ENCODE assay signal across 16 mouse cellular contexts in genomic region chr7:49268401-49268921, GRCm38 (mm10).
DNase-seq lines count a peak whose midpoint lies in the region; ATAC-seq and TF ChIP-seq lines count a peak whose summit lies in the region.
"Had no signal": no experiment of that assay in that cellular context is flagged by ENCODE, and none has a peak within 500 bp of the region (broad histone marks: within the 10 kb centered on the region; RNA-seq: fewer than 3 reads in every experiment).

No protein-coding gene starts in this region.

- H3K36me3 ChIP-seq in heart, embryonic 16.5 days (ENCODE audit: control insufficient read depth, insufficient read depth), result no peaks in the 10 kb centered on the region
- no peaks in the 10 kb centered on the region for H3K36me3 ChIP-seq in kidney, adult 2 months (ENCODE audit: control insufficient read depth, insufficient read depth, low read length)

- peak overlapping the region; percentile 19; the same call in 1 of the 2 replicates for H3K4me2 ChIP-seq in heart, embryonic 16.5 days (ENCODE audit: low read depth, low read length)

- no peak for TF ChIP-seq CTCF in cortical plate, adult 2 months (IDR thresholded peaks at IDR 0.05; ENCODE audit: extremely low read depth, insufficient read depth, low read length)
- TF ChIP-seq CTCF in kidney, adult 2 months (conservative IDR thresholded peaks at IDR 0.05; ENCODE audit: insufficient read depth, insufficient read length, low read depth, low read length), result no peak

- peak overlapping the region; percentile 94 for H3K27ac ChIP-seq in heart, embryonic 16.5 days (ENCODE audit: low read length)
- H3K27ac ChIP-seq in cortical plate, adult 2 months (ENCODE audit: insufficient read depth, low read length), result peak overlapping the region; percentile 8
- no peak overlapping the region for H3K27ac ChIP-seq in kidney, adult 2 months (ENCODE audit: insufficient read depth, low read depth, low read length)
- H3K27ac ChIP-seq: hindbrain, postnatal 0 days had no signal

- no peaks in the 10 kb centered on the region for H3K27me3 ChIP-seq in heart, embryonic 16.5 days (ENCODE audit: control insufficient read depth, insufficient read depth, low read length)
- H3K27me3 ChIP-seq in kidney, adult 2 months (replicated peaks; ENCODE audit: control insufficient read depth, insufficient read depth, low read length), result no peaks in the 10 kb centered on the region

- no peak overlapping the region for H3K4me3 ChIP-seq in heart, embryonic 16.5 days (ENCODE audit: low read length)
- H3K4me3 ChIP-seq in cortical plate, adult 2 months (ENCODE audit: insufficient read depth, low read length), result no peak overlapping the region
- no peak overlapping the region for H3K4me3 ChIP-seq in kidney, adult 2 months (ENCODE audit: insufficient read depth, low read depth, low read length)
- H3K4me3 ChIP-seq: erythroblast, embryonic 14.5 days had no signal

- ATAC-seq in frontal cortex, adult (ENCODE audit: low TSS enrichment), result peak; percentile 4; the same call in 1 of the 2 replicates
- ATAC-seq in heart, embryonic 16.5 days (replicated peaks; ENCODE audit: extremely low read depth, insufficient read depth, low FRiP score), result no peak
- ATAC-seq: hindbrain, postnatal 0 days; liver, postnatal 0 days; midbrain, embryonic 16.5 days had no signal

- 83% methylated on average over 9 of the region's 9 CpGs for WGBS in heart, embryonic 16.5 days
- 86% methylated on average over 9 of the region's 9 CpGs for WGBS in kidney, adult 2 months

- no peak for TF ChIP-seq POLR2A in cortical plate, adult 2 months (IDR thresholded peaks at IDR 0.05; ENCODE audit: extremely low read depth, insufficient read depth, low read length)
- no peak for TF ChIP-seq POLR2A in kidney, adult 2 months (IDR thresholded peaks at IDR 0.05; ENCODE audit: low read depth, low read length)

- peak overlapping the region; percentile 0; the same call in 1 of the 2 replicates for H3K9ac ChIP-seq in heart, embryonic 16.5 days (ENCODE audit: low read length)
- H3K9ac ChIP-seq: liver, postnatal 0 days had no signal

- DNase-seq in frontal cortex, postnatal 14 days (ENCODE audit: low spot score in 2 of 2), result no peak
- DNase-seq in heart, postnatal 4 days, result no peak
- DNase-seq in brain, adult 2 months (ENCODE audit: low read depth, low spot score), result peak; percentile 62
- DNase-seq in kidney, adult 2 months, result no peak
- DNase-seq: adrenal gland, postnatal 36 days; heart, adult 11 months; kidney, adult 11 months; kidney, postnatal 14 days; liver; liver, postnatal 0 days had no signal

- H3K9me3 ChIP-seq in heart, embryonic 16.5 days (replicated peaks; ENCODE audit: control insufficient read depth, low read length), result no peaks in the 10 kb centered on the region

- peaks cover 39% of the 10 kb centered on the region for H3K4me1 ChIP-seq in heart, embryonic 16.5 days (ENCODE audit: control insufficient read depth, insufficient read depth, low read length)
- peaks cover 25% of the 10 kb centered on the region for H3K4me1 ChIP-seq in cortical plate, adult 2 months (ENCODE audit: control insufficient read depth, insufficient read depth, low read length)
- no peaks in the 10 kb centered on the region; the same call in 1 of the 2 replicates for H3K4me1 ChIP-seq in kidney, adult 2 months (ENCODE audit: control insufficient read depth, insufficient read depth, low read length)
